Mouse (Mus musculus) frontal cortex, postnatal 14 days (tissue): ENCODE measurements around the gene Nat8.
A peak's percentile ranks its signal among the peaks of the same experiment; 100 is the strongest.
"Not testable (repeated sequence)": the region's sequence is repeated elsewhere in the genome, so short reads cannot be mapped to it uniquely, and the experiment has no call there.

Source experiments
- DNase-seq, 2 experiments: peaks; one replicate each; pipeline ENCODE4 v3.0.0; 2022; ENCODE audit warnings: low spot score in 2 of 2

The Nat8 gene

DNA sequence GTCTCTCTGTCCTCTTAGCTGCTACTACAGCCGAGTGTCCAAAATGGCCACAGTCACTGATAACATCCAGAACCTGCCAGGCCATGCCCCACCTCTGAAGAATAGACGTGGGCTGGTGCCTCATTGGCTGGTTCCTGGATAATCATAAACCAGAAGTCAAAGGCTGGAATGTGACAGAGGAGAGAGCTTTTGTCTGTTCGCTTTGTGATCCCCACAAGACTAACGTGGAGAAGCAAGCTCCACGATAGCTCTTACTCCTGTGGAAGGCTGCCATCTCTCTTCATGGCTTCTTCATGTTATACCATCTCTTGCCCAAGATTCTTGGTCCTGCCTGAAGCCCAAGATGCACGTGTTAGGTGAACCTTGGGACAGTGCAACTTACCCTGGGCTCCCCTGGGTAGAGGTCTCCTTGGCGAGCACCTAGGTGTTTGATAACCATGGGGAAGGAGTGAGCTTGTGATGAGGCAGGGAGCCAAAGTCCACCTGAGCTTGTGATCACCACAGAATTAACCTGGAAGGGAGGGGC, at the start of gene Nat8:
TSS of gene Nat8 (minus strand) at position 287 of the 526 bp plus-strand sequence.
- no peak for DNase-seq

DNA sequence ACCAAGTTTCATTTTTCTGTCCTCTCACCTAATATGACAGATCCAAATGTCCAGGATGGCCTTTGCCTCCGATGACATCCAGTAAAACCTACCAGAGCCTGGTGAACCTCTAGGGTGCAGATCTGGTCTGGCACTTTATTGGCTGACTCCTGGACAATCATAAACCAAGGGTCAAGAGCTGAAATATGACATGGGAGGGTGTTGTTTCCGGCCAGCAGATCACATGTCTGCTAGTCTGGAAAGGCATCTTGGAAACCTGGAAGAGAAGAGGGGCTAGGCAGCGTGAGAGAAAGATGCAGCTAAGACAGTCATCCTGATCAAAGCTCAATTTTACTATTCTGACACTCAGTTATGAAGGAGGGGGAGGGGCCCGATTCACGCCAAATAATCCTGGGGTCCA, 37.1 kb upstream of the Nat8 start, which contains the start of gene Nat8f2:
TSS of gene Nat8f2 (minus strand) at position 153 of the 400 bp plus-strand sequence.
- not testable (repeated sequence) for DNase-seq

DNA sequence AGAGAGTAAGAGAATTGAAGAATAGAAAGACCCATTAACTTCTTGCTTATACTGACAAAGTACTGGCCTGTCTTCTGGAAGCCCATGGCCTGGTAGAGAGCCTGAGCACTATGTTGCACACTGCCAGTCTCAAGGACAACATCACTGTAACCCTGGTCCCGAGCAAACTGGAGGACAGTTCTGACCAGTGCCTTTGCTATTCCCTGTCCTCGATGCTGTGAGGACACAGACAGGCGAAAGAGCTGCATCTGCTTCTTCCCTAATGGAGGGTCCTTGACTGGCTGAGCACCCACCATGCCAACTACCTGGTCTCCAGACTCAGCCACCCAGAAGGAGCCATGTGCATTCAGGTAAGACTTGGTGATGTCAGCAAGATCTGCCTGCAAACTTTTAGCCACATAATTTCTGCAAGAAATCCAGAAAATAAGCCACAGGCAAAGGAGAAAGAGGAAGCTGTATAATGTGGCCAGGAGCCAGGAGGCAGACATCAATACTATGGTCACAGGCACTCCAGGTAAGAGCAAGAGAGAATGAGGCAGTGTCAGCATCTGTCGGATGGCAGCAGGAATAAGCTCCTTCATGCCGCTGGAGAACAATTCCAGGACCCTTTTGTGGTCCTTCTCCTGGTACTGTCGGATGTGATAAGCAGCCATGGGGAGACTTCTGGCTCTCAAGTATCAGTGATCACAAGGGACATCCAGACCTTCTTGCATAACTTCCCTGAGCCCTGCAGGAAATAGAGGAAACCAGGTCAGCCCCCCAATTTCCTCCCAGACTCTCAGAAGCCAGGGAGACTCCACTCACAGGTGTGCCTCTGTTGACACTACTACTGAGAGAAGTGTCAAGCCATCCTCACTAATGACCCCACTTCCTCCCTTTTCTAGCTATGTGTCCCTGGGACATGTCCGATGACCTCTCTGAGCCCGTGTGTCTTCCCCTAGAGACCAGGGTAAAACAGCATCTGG, 36.1 kb upstream of the Nat8 start:
- DNase-seq, result no peak

DNA sequence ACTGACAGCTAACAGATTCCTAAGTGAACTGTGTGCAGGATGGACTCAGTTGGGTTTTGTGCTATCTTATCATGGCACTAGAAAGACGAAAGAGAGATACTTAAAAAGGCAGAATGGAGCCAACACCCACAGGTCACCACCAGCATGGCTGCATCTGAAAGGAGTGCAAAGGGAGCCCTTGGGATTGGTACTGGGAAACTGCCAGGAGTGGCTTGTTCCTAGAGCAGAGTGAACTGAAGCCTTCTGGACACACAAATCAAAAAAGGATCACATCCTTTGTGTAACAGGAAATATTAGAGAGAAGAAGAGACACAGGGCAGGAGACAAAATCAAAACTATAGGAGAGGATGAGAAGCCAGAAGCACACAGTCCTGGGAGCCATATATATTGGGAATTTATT, 35.1 kb upstream of the Nat8 start:
- not testable (repeated sequence) for DNase-seq

DNA sequence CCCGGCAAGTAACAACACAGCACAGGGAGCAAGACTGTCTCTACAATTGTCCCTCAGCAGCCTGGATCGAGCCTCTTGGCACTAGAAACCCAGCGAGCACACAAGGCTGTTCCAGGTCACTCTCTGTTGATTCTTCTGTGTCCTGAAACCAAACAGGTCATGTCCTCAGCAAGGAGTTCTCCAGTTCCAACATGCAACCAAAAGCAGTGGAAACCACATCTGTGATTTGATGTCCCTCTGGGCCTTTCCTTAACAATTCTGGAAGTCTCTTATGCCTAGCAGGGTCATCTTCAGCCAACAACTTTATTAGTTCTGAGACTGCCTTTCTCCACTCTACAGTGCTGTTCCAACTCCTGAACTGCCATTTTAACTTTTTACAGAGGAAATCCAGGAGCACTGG, 34.3 kb upstream of the Nat8 start:
- DNase-seq, result not testable (repeated sequence)

DNA sequence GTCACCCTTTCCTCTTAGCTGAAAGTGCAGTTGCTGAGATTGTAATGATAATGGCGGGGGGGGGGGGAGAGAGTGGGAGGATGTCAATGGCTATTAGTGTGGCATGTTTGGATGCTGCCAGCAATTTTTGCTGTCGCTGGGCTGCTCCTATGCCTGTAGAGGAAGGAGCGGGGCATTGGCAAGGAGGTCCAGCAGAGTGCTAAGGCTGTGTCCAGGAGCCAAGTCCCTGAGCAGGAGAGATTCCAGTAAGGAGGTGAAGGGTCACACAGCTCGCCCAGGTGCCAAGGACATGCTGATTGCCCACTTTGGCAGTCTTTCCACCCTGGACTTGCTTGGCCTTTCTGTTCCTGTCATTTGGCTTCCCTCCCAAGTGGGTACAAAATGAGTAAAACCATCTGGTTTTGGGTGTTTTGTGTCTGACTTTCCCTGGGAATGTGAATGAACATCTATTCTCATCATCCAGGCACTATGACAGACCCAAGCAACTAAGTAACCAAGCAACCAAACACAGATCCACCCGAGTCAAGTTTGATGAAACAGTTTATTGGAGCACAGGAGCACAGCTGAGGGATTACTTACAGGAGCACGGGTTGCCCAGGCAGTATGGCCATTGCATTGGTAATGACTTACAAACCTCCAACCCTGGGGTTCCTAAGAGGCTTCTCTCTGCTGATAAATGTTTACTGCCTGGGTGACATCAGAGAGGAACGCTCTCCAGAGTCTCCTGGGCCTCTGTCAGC, 33.2 kb upstream of the Nat8 start:
- peak in 1 of 2 experiments; percentile 16 for DNase-seq

DNA sequence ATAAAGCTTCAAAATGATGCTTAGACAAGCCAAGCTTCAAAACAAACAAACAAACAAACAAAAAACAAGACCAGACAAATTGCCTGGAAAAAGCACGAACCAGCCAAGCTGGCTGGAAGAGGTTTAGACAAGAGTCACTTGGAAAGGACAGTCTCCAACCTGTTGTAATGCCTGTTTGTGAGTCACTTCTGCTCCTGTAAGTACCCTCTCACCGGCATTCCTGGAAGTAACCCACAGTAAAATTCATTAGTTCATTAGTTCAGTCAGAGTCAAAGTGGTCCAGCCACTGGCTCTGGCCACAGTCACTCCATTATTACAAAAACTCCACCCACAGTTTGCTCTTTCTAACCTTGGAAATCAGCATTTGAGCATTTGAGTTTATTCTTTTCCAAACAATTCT, 32.0 kb upstream of the Nat8 start:
- no peak for DNase-seq

DNA sequence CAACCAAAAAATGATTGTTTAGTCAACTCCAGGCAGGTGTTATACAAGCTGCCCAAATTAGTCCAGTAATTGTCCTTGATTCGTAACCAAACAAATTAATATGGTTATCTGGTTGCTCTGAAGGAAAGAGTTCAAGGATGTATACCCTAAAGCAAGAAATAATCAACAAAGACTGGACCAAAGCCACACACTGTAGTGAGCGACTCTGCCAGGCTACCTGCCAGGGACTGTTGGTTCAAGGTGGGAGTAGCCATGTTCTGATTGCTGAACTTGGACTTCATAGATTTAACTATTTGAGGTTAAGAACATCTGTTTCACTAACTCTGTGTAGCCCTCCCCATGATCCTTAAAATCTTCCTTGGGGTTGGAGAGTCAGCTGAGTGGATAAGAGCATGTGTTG, 31.3 kb upstream of the Nat8 start:
- no peak for DNase-seq

DNA sequence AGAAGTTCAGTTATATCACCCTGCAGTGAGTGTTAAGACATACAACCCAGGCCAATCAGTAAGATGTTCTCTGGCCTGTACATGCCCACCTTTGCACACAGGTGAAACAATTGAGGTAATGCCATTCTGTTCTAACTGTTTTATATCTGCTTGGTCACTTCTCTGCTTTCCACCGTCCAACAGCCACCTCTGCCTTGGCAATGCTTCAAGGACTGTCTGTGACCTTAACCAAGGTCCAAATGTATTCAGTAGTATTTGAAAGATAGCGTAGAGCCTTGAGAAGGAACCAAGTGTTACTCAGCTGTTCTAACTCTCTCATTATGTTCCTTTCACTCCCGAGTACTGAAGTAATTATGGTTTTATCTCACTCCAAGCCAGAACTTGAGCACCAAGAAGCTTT, 30.7 kb upstream of the Nat8 start:
- no peak for DNase-seq

DNA sequence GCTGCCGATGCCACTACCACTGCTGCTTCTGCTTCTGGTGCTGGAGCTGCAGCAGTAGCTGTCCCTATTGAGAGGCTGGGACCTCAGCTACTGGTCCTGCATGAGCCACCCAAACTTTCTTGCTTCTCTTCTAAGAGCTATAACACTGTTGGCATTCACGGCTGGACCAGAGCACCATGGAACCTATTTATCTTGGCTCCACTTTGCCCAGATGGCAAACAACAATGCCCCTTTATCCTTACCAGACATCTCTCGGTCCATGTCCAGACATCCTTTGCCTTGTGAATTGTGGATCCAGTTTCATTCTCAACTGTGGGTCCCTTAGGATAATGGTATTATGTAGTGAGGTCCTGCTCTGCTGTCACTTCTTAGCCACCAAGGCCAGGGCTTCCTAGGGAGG, 29.4 kb upstream of the Nat8 start:
- no peak for DNase-seq

DNA sequence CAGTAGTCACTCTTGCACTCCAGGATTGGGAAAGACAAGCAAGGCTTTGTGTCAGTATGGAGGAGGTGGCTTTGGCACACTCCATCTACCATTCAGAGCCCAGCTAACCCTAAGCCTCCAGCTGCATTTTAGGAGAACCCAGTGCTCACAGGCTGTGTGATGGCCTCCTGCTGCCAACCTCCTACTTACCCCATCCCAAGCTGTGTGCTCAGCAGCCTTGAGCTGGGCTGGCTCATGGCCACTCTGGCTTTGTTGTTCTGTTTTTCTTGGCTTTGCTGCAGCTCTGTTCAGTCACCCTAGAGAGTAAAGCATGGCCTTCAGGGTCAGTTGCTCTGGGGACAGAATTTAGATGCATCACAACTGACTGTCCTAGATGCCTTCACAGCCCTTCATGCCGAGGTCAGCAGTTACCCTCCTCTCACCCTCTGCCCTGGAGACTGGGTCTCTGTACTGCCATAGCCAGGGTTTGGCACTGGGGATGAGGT, 24.4 kb upstream of the Nat8 start:
- peak; percentile 42 to 80 for DNase-seq

DNA sequence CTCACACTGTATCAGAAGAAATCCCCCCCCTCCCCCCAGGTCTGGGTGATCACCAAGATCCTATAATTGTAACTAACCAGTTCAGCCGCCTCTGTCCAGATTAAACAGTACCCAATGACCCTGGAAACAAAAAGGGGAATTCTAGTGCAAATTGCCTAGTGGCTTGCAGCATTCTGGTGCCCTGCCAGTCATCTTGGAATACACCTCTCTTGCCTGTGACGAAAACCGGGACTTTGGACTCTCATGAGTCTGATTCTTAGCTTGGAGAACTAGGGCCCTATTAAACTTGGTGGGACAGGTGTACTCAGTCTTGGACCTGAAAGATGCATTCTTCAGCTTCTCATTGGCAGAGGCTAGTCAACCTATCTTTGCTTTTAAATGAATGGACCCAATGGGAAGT, 21.6 kb upstream of the Nat8 start:
- no peak for DNase-seq

DNA sequence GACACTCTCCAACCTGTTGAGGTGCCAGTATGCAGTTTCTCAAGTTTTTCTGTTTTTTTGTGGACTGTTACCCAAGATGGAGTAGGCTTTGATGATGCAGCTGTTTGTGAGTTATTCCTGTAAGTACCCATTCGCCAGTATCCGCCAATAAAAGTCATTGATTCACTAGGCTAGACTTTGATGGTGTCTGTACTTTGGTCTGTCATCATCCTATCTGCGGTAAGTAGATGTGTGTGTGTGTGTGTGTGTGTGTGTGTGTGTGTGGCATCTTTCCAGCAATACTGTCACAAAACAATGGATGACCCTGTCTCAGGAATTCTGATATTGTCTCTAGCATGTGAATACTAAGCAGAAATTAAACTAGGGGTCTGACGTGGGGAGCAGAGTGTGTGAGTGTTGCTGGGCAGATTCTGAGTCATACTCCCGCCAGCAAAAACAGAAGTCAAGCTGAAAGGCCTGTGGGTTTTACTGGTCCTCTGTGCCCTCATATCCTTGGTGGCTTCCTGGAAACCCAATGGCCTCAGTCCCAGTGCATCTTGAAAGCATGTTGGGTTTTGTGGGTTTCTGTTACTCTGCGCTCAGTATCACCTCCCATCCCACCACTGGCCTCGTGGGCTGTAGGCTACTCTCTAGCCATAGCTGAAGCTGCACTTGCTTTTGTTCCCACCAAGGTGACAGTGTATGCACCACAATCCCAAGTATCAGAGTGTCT, 19.3 kb upstream of the Nat8 start:
- DNase-seq, result no peak

DNA sequence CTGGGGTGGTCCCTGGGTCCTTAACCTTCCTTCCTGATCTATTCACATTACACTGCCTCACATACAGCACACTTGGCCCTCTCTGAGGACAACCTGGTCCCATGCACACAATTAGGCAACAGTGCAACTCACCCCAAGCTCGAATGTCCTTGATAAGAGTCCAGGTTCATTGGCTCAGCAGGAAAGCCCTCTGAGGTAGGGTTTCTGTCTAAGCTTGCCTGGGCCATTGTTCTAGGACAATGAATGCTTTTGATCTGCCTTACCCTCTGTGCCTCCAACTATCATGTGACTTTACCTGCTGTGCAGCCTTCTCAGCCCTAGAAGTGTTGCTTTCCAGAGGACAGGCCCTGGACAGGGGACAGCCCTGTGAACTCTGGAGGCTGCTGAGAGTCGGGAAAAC, 17.4 kb upstream of the Nat8 start:
- DNase-seq, result no peak

DNA sequence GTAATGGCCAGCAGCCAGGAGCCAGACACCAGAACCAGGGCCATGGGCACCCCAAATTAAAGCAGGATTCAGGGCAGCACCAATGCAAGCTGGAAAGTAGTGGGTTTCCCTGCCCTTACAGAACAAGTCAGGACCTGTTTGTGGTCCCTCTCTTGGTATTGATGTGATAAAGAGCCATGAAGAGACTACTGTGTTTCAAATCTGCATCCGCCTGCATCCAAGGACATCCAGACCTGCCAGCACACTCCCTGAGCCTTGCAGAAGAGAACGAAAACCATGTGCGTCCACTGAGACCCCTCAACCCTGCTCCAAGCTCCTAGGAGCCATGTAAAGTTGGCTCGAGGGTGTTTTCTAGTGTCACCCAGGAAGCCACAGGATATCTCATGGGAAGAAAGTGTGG, 16.3 kb upstream of the Nat8 start:
- no peak for DNase-seq

DNA sequence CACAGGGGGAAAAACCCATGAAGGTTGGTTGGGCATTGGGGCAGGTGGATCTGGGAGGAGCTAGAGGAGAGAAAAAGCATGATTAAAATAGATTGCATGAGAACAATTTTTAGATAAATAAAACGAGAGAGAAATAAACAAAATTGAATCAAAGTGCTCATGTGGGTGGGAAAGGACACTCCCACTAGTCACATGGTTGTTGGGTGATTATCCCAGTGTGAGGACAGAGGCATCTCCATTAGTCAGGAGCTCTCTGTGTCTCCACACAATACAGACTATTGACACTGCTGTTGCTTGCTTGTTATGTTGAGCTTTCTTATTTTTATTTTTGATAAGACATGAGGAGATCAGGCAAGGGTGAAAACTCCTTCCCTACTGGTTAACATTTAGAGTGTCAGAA, 15.0 kb upstream of the Nat8 start:
- no peak for DNase-seq

DNA sequence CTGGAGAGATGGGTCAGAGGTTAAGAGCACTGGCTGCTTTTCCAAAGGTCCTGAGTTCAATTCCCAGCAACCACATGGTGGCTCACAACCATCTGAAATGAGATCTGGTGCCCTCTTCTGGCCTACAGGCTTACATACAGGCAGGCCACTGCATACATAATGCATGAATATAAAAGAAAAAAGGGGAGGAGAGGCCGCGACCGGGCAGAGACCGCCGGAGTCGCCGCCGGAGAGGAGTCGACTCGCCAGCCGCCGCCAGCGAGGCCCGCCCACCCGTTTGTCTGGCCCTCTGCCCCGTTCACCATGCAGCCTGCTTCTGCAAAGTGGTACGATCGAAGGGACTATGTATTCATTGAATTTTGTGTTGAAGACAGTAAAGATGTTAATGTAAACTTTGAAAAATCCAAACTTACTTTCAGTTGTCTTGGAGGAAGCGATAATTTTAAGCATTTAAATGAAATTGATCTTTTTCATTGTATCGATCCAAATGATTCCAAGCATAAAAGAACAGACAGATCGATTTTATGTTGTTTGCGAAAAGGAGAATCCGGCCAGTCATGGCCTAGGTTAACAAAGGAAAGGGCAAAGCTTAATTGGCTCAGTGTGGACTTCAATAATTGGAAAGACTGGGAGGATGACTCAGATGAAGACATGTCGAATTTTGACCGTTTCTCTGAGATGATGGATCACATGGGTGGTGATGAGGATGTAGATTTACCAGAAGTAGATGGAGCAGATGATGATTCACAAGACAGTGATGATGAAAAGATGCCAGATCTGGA, 12.0 kb upstream of the Nat8 start:
- DNase-seq, result not testable (repeated sequence)

DNA sequence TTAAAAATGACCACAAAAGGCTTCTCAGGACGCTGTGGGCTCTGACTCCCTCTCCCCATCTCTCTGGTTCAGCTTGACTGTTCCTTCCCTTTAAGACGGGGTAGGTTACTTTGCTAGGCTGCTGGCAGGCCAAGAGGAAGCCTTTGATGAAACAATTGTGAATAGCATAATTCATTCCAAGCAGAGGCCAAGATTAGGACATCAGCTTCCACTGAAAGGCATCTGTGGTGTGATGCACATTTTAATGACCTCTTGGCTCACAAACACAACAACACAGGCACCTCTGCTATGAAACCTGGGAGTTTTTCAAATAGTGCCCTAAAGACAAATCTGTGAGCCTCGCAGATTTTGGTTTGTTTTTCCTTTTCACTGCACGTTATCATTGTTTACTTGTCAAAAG, 8.1 kb upstream of the Nat8 start:
- DNase-seq, result peak in 1 of 2 experiments; percentile 28

DNA sequence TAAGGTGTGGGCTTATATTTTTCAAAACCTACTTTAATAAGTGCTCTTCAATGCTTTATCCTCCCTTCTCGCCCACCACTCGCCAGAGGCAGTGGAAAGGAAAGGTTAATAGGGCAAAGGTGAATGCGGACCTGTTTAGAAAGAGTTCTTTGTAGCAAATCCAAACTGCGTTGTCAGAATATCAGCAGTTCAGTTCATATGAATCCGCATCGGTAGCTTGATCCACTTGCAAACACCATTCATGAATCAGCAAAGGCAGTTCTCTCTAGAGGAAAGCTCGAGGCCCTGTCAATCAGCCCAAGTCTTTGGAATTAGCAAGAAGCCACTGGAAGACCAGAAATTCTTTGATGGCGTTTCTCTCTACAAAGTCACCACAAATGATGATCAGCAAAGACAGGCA, 6.8 kb upstream of the Nat8 start:
- DNase-seq, result no peak

DNA sequence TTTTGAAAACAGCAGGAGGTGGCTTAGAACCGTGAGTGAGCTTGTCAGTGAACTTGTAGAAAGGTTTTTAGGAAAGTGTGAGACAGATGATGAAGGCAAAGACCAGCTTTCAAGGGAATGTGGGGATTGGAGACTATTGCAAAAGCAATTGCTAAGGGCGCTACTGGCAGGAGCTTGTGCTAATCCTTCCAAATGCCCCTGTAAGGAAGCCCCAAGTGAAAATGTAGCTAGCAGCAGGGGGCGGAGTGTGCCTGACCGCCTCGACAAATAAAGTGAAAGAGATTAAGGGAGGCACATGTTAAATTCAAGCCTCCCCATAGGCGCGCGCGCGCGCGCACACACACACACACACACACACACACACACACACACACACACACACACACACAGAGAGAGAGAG, 5.4 kb upstream of the Nat8 start:
- peak; percentile 20 to 28 for DNase-seq

DNA sequence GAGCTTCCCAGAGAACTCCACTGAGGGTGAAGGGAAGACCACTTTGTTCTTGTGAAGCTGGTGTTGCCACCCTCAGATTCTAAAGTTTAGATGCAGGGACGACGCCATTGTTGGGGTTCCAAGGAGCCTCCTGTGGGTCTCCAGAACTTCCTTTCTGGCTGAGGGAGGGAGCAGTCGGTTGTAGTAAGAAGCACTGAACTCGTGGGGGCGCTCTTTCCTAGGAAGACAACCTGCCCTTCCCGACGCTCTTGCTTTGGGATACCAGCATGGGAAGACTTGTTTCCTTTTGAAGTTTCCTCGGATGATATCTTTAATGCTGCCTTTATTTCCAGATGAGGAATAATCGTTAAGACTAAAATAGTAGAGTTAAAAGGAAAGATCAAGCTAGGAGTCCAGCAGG, 4.9 kb upstream of the Nat8 start:
- peak in 1 of 2 experiments; percentile 56 for DNase-seq
